Mouse (Mus musculus): ENCODE results near the gene Sox12.
"Not testable (repeated sequence)": the region's sequence is repeated elsewhere in the genome, so short reads cannot be mapped to it uniquely, and the experiment has no call there.

Gene Sox12

GRCm38 (mm10) chr2:152397680-152398435 lies at the start of gene Sox12:
Sox12 (minus strand) TSS chr2:152398063.
- peak; percentile 95 for DNase-seq

- no peak for DNase-seq
Measured at GRCm38 (mm10) chr2:152447461-152447860, 49.6 kb upstream of the Sox12 start.

- DNase-seq = no peak
Measured at GRCm38 (mm10) chr2:152446642-152447041, 48.8 kb upstream of the Sox12 start.

- no peak for DNase-seq
Measured at GRCm38 (mm10) chr2:152443281-152443680, 45.4 kb upstream of the Sox12 start.

- no peak for DNase-seq
Measured at GRCm38 (mm10) chr2:152442322-152442721, 44.5 kb upstream of the Sox12 start.

GRCm38 (mm10) chr2:152439833-152440232 lies 42.0 kb upstream of the Sox12 start:
- DNase-seq = no peak

GRCm38 (mm10) chr2:152438963-152439362 lies 41.1 kb upstream of the Sox12 start:
- no peak for DNase-seq

GRCm38 (mm10) chr2:152436983-152437860 lies 39.4 kb upstream of the Sox12 start:
- peak; percentile 88 for DNase-seq

- DNase-seq = no peak
Measured at GRCm38 (mm10) chr2:152436405-152436901, 38.6 kb upstream of the Sox12 start.

- not testable (repeated sequence) for DNase-seq
Measured at GRCm38 (mm10) chr2:152428481-152428880, 30.6 kb upstream of the Sox12 start.

GRCm38 (mm10) chr2:152427493-152427892 lies 29.6 kb upstream of the Sox12 start:
- no peak for DNase-seq

- DNase-seq = no peak
Measured at GRCm38 (mm10) chr2:152415786-152416185, 17.9 kb upstream of the Sox12 start.

- DNase-seq = no peak
Measured at GRCm38 (mm10) chr2:152415287-152415686, 17.4 kb upstream of the Sox12 start, which contains the start of gene 6820408C15Rik. 6820408C15Rik (plus strand) TSS chr2:152415587.

- peak; percentile 95 for DNase-seq
Measured at GRCm38 (mm10) chr2:152414591-152415165, 16.8 kb upstream of the Sox12 start, which contains the start of gene Zcchc3. Zcchc3 (minus strand) TSS chr2:152415027.

GRCm38 (mm10) chr2:152413765-152414584 lies 16.1 kb upstream of the Sox12 start:
- DNase-seq = peak; percentile 59

GRCm38 (mm10) chr2:152413158-152413764 lies 15.4 kb upstream of the Sox12 start:
- DNase-seq = no peak

- no peak for DNase-seq
Measured at GRCm38 (mm10) chr2:152412526-152413157, 14.8 kb upstream of the Sox12 start.

- no peak for DNase-seq
Measured at GRCm38 (mm10) chr2:152411471-152411870, 13.6 kb upstream of the Sox12 start.

GRCm38 (mm10) chr2:152410971-152411371 lies 13.1 kb upstream of the Sox12 start:
- DNase-seq = peak; percentile 88

GRCm38 (mm10) chr2:152409781-152410180 lies 11.9 kb upstream of the Sox12 start:
- no peak for DNase-seq

- peak; percentile 98 for DNase-seq
Measured at GRCm38 (mm10) chr2:152406126-152406525, 8.3 kb upstream of the Sox12 start.

Data from retina, postnatal 1 day (tissue).